Mouse (Mus musculus) heart, embryonic 11.5 days (tissue): Measurements from ENCODE around the gene Runx1. TPM values are rescaled to one million over a fixed set of nuclear protein-coding genes. Genes with fewer than 3 reads are reported as not detected.

ENCODE experiments used
- ATAC-seq: fragments of 200-750 bp; cut with Nextera tagmentation; replicated peaks from 2 replicates; pipeline ENCODE4 v1.8.0; 2017; ENCODE audit warnings: moderate library complexity; ENCODE audit not compliant: insufficient number of reproducible peaks, low FRiP score, low TSS enrichment
- H3K27ac ChIP-seq: fragments of 300-500 bp; sonication (generic); 2 replicates; pipeline ENCODE4 v1.5.1; 2014; ENCODE audit warnings: mild to moderate bottlenecking, low read depth, low read length
- H3K27me3 ChIP-seq: fragments of 300-500 bp; sonication (generic); 2 replicates; pipeline ENCODE4 v1.6.1; 2014; ENCODE audit warnings: mild to moderate bottlenecking, low read length, mixed read lengths; ENCODE audit not compliant: control insufficient read depth, insufficient read depth
- H3K36me3 ChIP-seq: fragments of 300-500 bp; sonication (generic); 2 replicates; pipeline ENCODE4 v1.6.1; 2014; ENCODE audit warnings: mild to moderate bottlenecking, low read length, moderate library complexity, mixed read lengths; ENCODE audit not compliant: control insufficient read depth, insufficient read depth
- H3K4me1 ChIP-seq: fragments of 300-500 bp; sonication (generic); 2 replicates; pipeline ENCODE4 v1.6.1; 2014; ENCODE audit warnings: low read length; ENCODE audit not compliant: control insufficient read depth, insufficient read depth
- H3K4me2 ChIP-seq: fragments of 300-500 bp; sonication (generic); 2 replicates; pipeline ENCODE4 v1.6.1; 2014; ENCODE audit warnings: mild to moderate bottlenecking, moderate library complexity
- H3K4me3 ChIP-seq: fragments of 300-500 bp; sonication (generic); 2 replicates; pipeline ENCODE4 v1.5.1; 2014; ENCODE audit warnings: low read depth, low read length
- H3K9ac ChIP-seq: fragments of 300-500 bp; sonication (generic); 2 replicates; pipeline ENCODE4 v1.6.1; 2014; ENCODE audit warnings: mild to moderate bottlenecking, low read depth, low read length, moderate library complexity
- H3K9me3 ChIP-seq: fragments of 300-500 bp; sonication (generic); replicated peaks from 2 replicates; pipeline ENCODE4 v1.6.1; 2016; ENCODE audit warnings: low read length; ENCODE audit not compliant: control insufficient read depth
- WGBS: fragments of 180-500 bp; shearing (Covaris S2); extraction: QIAGEN DNeasy Blood & Tissue Kit; methylation state at CpG from one replicate; pipeline ENCODE4 v1.1.7; 2014; ENCODE audit not compliant: insufficient replicate concordance; 5-methylcytosine and 5-hydroxymethylcytosine counted together
- polyA plus RNA-seq: library from polyadenylated mRNA; unstranded; fragments of >200 nt; fragmentation: Nextera tagmentation; extraction: Ambion mirVana; gene quantifications from 2 replicates; pipeline ENCODE4 v1.2.1, GENCODE M21; 2014

Gene Runx1
- polyA plus RNA-seq, 1 experiment from 2014 or later: 2.5 TPM

- Histone ChIP-seq H3K4me3 (no peak overlapping the region), H3K4me2 (no peak overlapping the region), H3K36me3 (no peaks in the 10 kb centered on the region), H3K9me3 (no peaks in the 10 kb centered on the region), H3K9ac (no peak overlapping the region), H3K27ac (no peak overlapping the region), H3K4me1 (no peaks in the 10 kb centered on the region), H3K27me3 (no peaks in the 10 kb centered on the region; the same call in 1 of the 2 replicates)
- no peak for ATAC-seq
- WGBS: 91% methylated on average over 6 of the region's 6 CpGs
Observed at GRCm38 (mm10) chr16:92591783-92592182, 234.2 kb downstream of the Runx1 start.

GRCm38 (mm10) chr16:92587836-92588235, 238.1 kb downstream of the Runx1 start:
- H3K27ac ChIP-seq: no peak overlapping the region
- no peaks in the 10 kb centered on the region for H3K27me3 ChIP-seq
- H3K4me1 ChIP-seq: no peaks in the 10 kb centered on the region
- ATAC-seq: no peak
- no peak overlapping the region for H3K4me3 ChIP-seq
- no peak overlapping the region for H3K4me2 ChIP-seq
- H3K9me3 ChIP-seq: no peaks in the 10 kb centered on the region
- H3K9ac ChIP-seq: no peak overlapping the region
- no peaks in the 10 kb centered on the region for H3K36me3 ChIP-seq
- 86% methylated on average over 4 of the region's 4 CpGs for WGBS

- no peak for ATAC-seq
- 76% methylated on average over 10 of the region's 10 CpGs for WGBS
- Histone ChIP-seq H3K9ac (no peak overlapping the region), H3K4me1 (no peaks in the 10 kb centered on the region), H3K27me3 (peaks cover 4% of the 10 kb centered on the region), H3K9me3 (no peaks in the 10 kb centered on the region), H3K4me3 (no peak overlapping the region), H3K4me2 (no peak overlapping the region), H3K36me3 (no peaks in the 10 kb centered on the region), H3K27ac (no peak overlapping the region)
Observed at GRCm38 (mm10) chr16:92581767-92582166, 244.2 kb downstream of the Runx1 start.

- ATAC-seq: no peak
- Histone ChIP-seq H3K9ac (no peak overlapping the region), H3K4me2 (no peak overlapping the region), H3K27me3 (peaks cover 4% of the 10 kb centered on the region), H3K9me3 (no peaks in the 10 kb centered on the region), H3K4me3 (no peak overlapping the region), H3K36me3 (no peaks in the 10 kb centered on the region), H3K27ac (no peak overlapping the region), H3K4me1 (no peaks in the 10 kb centered on the region)
- WGBS: 72% methylated on average over 10 of the region's 10 CpGs
Observed at GRCm38 (mm10) chr16:92580981-92581380, 245.0 kb downstream of the Runx1 start.

- no peak overlapping the region for H3K9ac ChIP-seq
- 58% methylated on average over 7 of the region's 7 CpGs for WGBS
Observed at GRCm38 (mm10) chr16:92578915-92579653, 246.9 kb downstream of the Runx1 start.

GRCm38 (mm10) chr16:92577381-92577780, 248.6 kb downstream of the Runx1 start:
- H3K4me3 ChIP-seq: no peak overlapping the region
- no peak for ATAC-seq
- WGBS: 81% methylated on average over 9 of the region's 9 CpGs
- H3K9ac ChIP-seq: no peak overlapping the region
- H3K9me3 ChIP-seq: no peaks in the 10 kb centered on the region
- no peak overlapping the region for H3K27ac ChIP-seq
- H3K4me2 ChIP-seq: no peak overlapping the region
- no peaks in the 10 kb centered on the region for H3K4me1 ChIP-seq
- H3K36me3 ChIP-seq: no peaks in the 10 kb centered on the region
- peaks cover 7% of the 10 kb centered on the region for H3K27me3 ChIP-seq

More at GRCm38 (mm10) chr16:92578915-92579653, 246.9 kb downstream of the Runx1 start:
- no peak overlapping the region for H3K27ac ChIP-seq
- H3K9me3 ChIP-seq: no peaks in the 10 kb centered on the region
- ATAC-seq: no peak
- no peaks in the 10 kb centered on the region for H3K36me3 ChIP-seq
- H3K27me3 ChIP-seq: peaks cover 7% of the 10 kb centered on the region
- H3K4me3 ChIP-seq: no peak overlapping the region
- no peaks in the 10 kb centered on the region for H3K4me1 ChIP-seq
- no peak overlapping the region for H3K4me2 ChIP-seq

GRCm38 (mm10) chr16:92575792-92576191, 250.2 kb downstream of the Runx1 start:
- WGBS: 73% methylated on average over 10 of the region's 10 CpGs
- no peak overlapping the region for H3K9ac ChIP-seq
- no peak overlapping the region for H3K4me3 ChIP-seq
- no peak for ATAC-seq
- peaks cover 2% of the 10 kb centered on the region; the same call in 1 of the 2 replicates for H3K27me3 ChIP-seq
- H3K9me3 ChIP-seq: no peaks in the 10 kb centered on the region
- H3K36me3 ChIP-seq: no peaks in the 10 kb centered on the region
- H3K4me2 ChIP-seq: no peak overlapping the region
- no peak overlapping the region for H3K27ac ChIP-seq
- H3K4me1 ChIP-seq: no peaks in the 10 kb centered on the region

- H3K4me3 ChIP-seq: no peak overlapping the region
- ATAC-seq: no peak
- no peak overlapping the region for H3K9ac ChIP-seq
- H3K4me2 ChIP-seq: no peak overlapping the region
- no peaks in the 10 kb centered on the region for H3K9me3 ChIP-seq
- H3K27ac ChIP-seq: no peak overlapping the region
- 35% methylated on average over 4 of the region's 4 CpGs for WGBS
- no peaks in the 10 kb centered on the region for H3K4me1 ChIP-seq
- no peaks in the 10 kb centered on the region for H3K36me3 ChIP-seq
- peaks cover 2% of the 10 kb centered on the region; the same call in 1 of the 2 replicates for H3K27me3 ChIP-seq
Observed at GRCm38 (mm10) chr16:92573193-92573592, 252.8 kb downstream of the Runx1 start.

- Histone ChIP-seq H3K4me3 (no peak overlapping the region), H3K4me2 (no peak overlapping the region), H3K27me3 (peaks cover 10% of the 10 kb centered on the region), H3K9me3 (no peaks in the 10 kb centered on the region), H3K4me1 (no peaks in the 10 kb centered on the region), H3K9ac (no peak overlapping the region), H3K27ac (no peak overlapping the region), H3K36me3 (no peaks in the 10 kb centered on the region)
- no peak for ATAC-seq
- WGBS: 82% methylated on average over 11 of the region's 11 CpGs
Observed at GRCm38 (mm10) chr16:92571246-92571645, 254.7 kb downstream of the Runx1 start.
